ENCODE assay signal across 19 mouse cellular contexts in genomic region chr19:11500796-11501195, GRCm38 (mm10). TPM values are rescaled to one million over a fixed set of nuclear protein-coding genes. Genes with fewer than 3 reads are reported as not detected.
"Had no signal": no experiment of that assay in that cellular context is flagged by ENCODE, and none has a peak within 500 bp of the region (broad histone marks: within the 10 kb centered on the region; RNA-seq: fewer than 3 reads in every experiment).

No protein-coding gene starts in this region.

- ATAC-seq: midbrain, embryonic 15.5 days had no signal

- H3K4me3 ChIP-seq: liver, embryonic 13.5 days; midbrain, embryonic 12.5 days; midbrain, embryonic 15.5 days; neural tube, embryonic 13.5 days had no signal

- DNase-seq: kidney, adult 18-20 months; kidney, adult 9 months; kidney, postnatal 14 days; kidney, postnatal 4 days; liver, embryonic 13.5 days; lung, adult 2 months; thymus, adult 18-20 months; thymus, postnatal 36 days had no signal

- H3K27ac ChIP-seq: liver, embryonic 13.5 days; macrophage; midbrain, embryonic 12.5 days; midbrain, embryonic 15.5 days; neural tube, embryonic 13.5 days had no signal

RNA-seq across cellular contexts. Expression of gene Gm8369, which starts 15.1 kb away (rescaled TPM):
- polyA plus RNA-seq: kidney, embryonic 16.5 days; limb, embryonic 11.5 days; liver, embryonic 13.5 days; lung, embryonic 16.5 days; midbrain, embryonic 12.5 days; midbrain, embryonic 15.5 days; neural tube, embryonic 13.5 days had no signal

RNA-seq across cellular contexts. Expression of gene Ms4a4d, which starts 35.8 kb away (rescaled TPM):
- total RNA-seq: layer of hippocampus, adult 18-20 months; layer of hippocampus, postnatal 14 days; left cerebral cortex, postnatal 10 days; left cerebral cortex, postnatal 36 days had no signal
- polyA plus RNA-seq: macrophage; midbrain, embryonic 12.5 days; midbrain, embryonic 15.5 days had no signal

RNA-seq across cellular contexts. Expression of gene Ms4a4b, which starts 57.4 kb away (rescaled TPM):
- total RNA-seq: layer of hippocampus, adult 18-20 months; layer of hippocampus, postnatal 14 days; left cerebral cortex, postnatal 10 days; left cerebral cortex, postnatal 36 days had no signal
- polyA plus RNA-seq: limb, embryonic 11.5 days; midbrain, embryonic 12.5 days; neural tube, embryonic 13.5 days had no signal
